Mouse (Mus musculus) bone marrow macrophage, adult 2 months (primary cell): ENCODE results near the gene Pten. TPM values are rescaled to one million over a fixed set of nuclear protein-coding genes. Genes with fewer than 3 reads are reported as not detected.
"Not testable (repeated sequence)": the region's sequence is repeated elsewhere in the genome, so short reads cannot be mapped to it uniquely, and the experiment has no call there.

Experiments
- H3K27ac ChIP-seq: 2 replicates; pipeline ENCODE4 v1.5.1; 2012; ENCODE audit warnings: low read depth, low read length; ENCODE audit not compliant: insufficient read depth
- H3K4me1 ChIP-seq: 2 replicates; pipeline ENCODE4 v1.6.1; 2012; ENCODE audit warnings: low read length; ENCODE audit not compliant: control insufficient read depth, insufficient read depth
- H3K4me3 ChIP-seq: 2 replicates; pipeline ENCODE4 v1.5.1; 2012; ENCODE audit warnings: mild to moderate bottlenecking, low read length, moderate library complexity; ENCODE audit not compliant: insufficient read depth
- CTCF ChIP-seq: IDR thresholded peaks from 2 replicates; pipeline ENCODE4 v1.5.1; 2012; ENCODE audit warnings: low read depth, mild to moderate bottlenecking, low read length, moderate library complexity
- POLR2A ChIP-seq: IDR thresholded peaks from 2 replicates; pipeline ENCODE4 v1.6.1; 2012; ENCODE audit warnings: mild to moderate bottlenecking, low read depth, low read length, borderline replicate concordance
- polyA plus RNA-seq: library from polyadenylated mRNA; stranded (reverse); fragments of >200 nt; gene quantifications from 2 replicates; pipeline ENCODE4 v1.2.4, GENCODE M21; 2012; ENCODE audit not compliant: missing spikeins, insufficient read depth, insufficient read length

Pten gene
- polyA plus RNA-seq, 1 experiment = 62.7 TPM

- Histone ChIP-seq H3K4me3 (peak overlapping the region; percentile 46), H3K4me1 (peaks cover 11% of the 10 kb centered on the region), H3K27ac (no peak overlapping the region)
- no peak for TF ChIP-seq CTCF
- no peak for TF ChIP-seq POLR2A
Measured at GRCm38 (mm10) chr19:32761162-32761561, 3.9 kb downstream of the Pten start.

- Histone ChIP-seq H3K4me1 (peaks cover 15% of the 10 kb centered on the region), H3K27ac (no peak overlapping the region), H3K4me3 (no peak overlapping the region)
- TF ChIP-seq POLR2A (no peak), CTCF (no peak)
Measured at GRCm38 (mm10) chr19:32762493-32762892, 5.2 kb downstream of the Pten start.

- H3K4me3 ChIP-seq = no peak overlapping the region
- no peak for TF ChIP-seq CTCF
- TF ChIP-seq POLR2A = no peak
- H3K27ac ChIP-seq = peak overlapping the region; percentile 48
- peaks cover 36% of the 10 kb centered on the region for H3K4me1 ChIP-seq
Measured at GRCm38 (mm10) chr19:32778411-32778810, 21.1 kb downstream of the Pten start.

GRCm38 (mm10) chr19:32779131-32779530 is 21.8 kb downstream of the Pten start:
- TF ChIP-seq POLR2A (no peak), CTCF (no peak)
- Histone ChIP-seq H3K4me1 (peaks cover 41% of the 10 kb centered on the region), H3K4me3 (no peak overlapping the region), H3K27ac (peak overlapping the region; percentile 83)

GRCm38 (mm10) chr19:32781305-32782071 is 24.2 kb downstream of the Pten start:
- TF ChIP-seq CTCF (no peak), POLR2A (no peak)
- Histone ChIP-seq H3K27ac (peak overlapping the region; percentile 23), H3K4me1 (peaks cover 49% of the 10 kb centered on the region), H3K4me3 (no peak overlapping the region)

- peak overlapping the region; percentile 85 for H3K27ac ChIP-seq
- not testable (repeated sequence) for H3K4me3 ChIP-seq
- H3K4me1 ChIP-seq = peaks cover 50% of the 10 kb centered on the region
Measured at GRCm38 (mm10) chr19:32787388-32787787, 30.1 kb downstream of the Pten start.

GRCm38 (mm10) chr19:32788016-32788415 is 30.7 kb downstream of the Pten start:
- H3K4me3 ChIP-seq = 0 out of 2 replicates have a peak overlapping the region, but pooled peaks have one; percentile 5
- H3K27ac ChIP-seq = peak overlapping the region; percentile 85
- H3K4me1 ChIP-seq = peaks cover 44% of the 10 kb centered on the region

GRCm38 (mm10) chr19:32789535-32789934 is 32.2 kb downstream of the Pten start:
- H3K27ac ChIP-seq = peak overlapping the region; percentile 94
- peaks cover 45% of the 10 kb centered on the region for H3K4me1 ChIP-seq
- peak overlapping the region; percentile 54 for H3K4me3 ChIP-seq
- TF ChIP-seq CTCF = no peak
- no peak for TF ChIP-seq POLR2A

GRCm38 (mm10) chr19:32792610-32793009 is 35.3 kb downstream of the Pten start:
- TF ChIP-seq POLR2A (no peak), CTCF (no peak)
- 0 out of 2 replicates have a peak overlapping the region, but pooled peaks have one; percentile 3 for H3K4me3 ChIP-seq
- peaks cover 43% of the 10 kb centered on the region for H3K4me1 ChIP-seq
- H3K27ac ChIP-seq = peak overlapping the region; percentile 45

- no peak for TF ChIP-seq CTCF
- TF ChIP-seq POLR2A = no peak
- H3K27ac ChIP-seq = no peak overlapping the region
Measured at GRCm38 (mm10) chr19:32793901-32794300, 36.6 kb downstream of the Pten start.

More at GRCm38 (mm10) chr19:32793901-32794300, 36.6 kb downstream of the Pten start:
- Histone ChIP-seq H3K4me3 (no peak overlapping the region), H3K4me1 (peaks cover 32% of the 10 kb centered on the region)
